Mouse (Mus musculus) cerebellum, adult 11-12 months (tissue): ENCODE measurements around the gene Slc25a19.

Experiments used
- DNase-seq: peaks from one replicate; pipeline ENCODE4 v3.0.0; 2022

The Slc25a19 gene

DNA sequence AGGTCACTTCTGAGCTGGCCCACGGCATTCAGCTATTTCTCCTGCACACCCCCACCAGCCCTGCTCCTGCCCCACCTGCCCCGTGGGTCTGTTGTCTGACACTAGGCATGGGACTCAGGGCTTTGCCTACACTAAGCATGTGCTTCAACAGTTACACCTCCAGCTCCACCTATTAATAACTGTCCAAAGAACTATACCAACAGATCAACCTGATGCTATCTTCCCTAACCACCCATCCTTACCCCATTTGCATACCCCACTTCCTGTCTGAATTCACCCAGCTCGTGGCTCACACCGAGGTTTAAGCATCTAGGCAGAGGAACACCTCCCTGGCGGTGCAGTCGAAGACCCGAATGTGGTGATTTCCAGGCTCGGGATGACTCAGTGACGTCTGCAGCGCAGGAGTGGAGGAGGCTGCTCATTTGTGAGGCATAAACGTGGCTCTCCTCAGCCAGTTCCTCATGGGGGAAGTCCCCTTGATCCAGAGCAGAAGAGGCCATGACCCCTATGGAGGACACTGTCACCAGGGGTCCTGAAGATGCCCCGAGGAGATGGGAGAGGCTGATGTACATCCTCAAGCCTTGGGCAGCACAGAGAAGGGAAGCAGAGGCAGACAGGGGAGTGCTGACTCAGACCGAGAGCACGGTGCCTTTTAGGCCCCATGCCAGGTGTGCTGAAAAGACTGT lies 13.0 kb upstream of the Slc25a19 start:
- DNase-seq: no peak

DNA sequence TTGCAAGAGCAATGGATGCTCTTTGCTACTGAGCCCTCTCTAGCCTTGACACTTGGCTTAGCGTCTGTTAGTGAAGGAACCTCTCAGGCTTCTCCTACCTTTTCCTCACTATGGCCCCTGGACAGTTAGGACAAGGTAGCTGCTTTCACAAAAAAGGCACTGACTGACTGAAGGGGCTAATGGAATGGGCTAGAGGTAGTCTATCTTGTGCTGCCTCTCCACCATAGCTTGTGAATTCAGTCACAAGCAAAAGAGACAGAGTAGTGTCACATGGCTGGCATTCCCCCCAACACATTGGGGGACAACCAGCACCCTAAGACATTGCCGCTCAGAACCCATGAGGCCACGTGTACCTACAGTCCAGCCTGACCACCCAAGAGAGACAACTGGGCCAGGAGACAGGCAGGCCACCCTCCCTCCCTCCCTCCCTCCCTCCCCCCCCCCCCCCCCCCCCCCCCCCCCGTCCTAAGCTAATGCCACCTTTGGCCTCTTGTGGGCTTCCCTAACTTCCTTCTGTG lies 12.3 kb upstream of the Slc25a19 start:
- DNase-seq: no peak

DNA sequence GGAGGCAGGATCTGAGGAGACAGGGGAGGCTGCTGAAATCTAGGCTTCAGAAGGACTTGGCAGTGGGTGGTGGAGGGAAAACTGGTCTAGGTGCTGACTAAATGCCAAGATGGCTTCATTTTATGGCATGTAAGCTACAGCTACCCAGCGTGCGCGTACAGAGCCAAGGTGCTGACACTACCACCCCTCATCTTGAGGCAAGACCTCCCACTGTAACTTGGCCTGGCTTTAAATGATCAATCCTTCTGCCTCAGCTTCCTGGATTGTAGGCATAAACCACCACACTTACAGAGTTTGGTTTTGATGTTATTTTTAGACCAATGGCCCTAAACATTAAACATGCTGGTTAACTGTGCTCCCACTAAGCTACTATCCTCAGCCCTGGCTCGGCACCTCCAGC lies 11.4 kb upstream of the Slc25a19 start:
- no peak for DNase-seq

DNA sequence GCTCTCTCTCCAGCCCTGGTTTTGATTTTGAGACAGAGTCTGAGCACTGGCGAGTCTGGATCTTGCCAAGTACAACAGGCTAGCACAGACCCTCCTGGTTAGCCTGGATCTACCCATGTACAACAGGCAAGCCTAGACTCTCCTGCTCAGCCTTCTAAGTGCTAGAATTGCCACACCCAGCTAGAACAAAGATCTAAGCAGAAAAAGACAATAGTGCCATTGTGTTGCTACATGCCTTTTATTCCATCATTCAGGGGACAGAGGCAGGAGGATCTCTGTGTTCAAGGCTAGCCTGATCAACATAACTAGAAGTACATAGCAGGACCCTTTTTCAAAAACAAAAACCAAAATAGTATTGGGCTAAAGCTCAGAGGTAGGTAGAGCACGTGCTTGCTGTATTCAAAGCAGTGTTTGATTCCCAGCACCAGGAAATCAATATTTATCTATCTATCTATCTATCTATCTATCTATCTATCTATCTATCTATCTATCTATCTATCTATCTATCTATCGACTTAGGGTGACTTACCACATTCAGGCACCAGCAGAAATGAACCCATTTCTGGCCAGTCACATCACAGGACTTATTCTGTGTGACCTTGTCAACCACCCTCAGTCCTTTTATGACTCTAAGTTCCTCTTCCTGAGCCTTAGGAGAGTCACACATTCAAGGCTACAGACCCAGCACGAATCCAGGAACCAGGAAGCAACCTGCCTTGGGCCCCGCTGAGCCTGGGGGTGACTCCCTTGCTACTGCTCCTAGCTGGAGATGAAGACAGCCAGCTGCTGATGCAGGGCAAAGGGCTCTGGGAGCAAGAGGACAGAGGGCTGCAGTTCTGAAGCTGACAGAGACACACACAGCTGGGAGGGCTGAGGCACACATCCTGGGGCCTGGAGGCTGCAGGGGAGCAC lies 10.7 kb upstream of the Slc25a19 start:
- DNase-seq: no peak

DNA sequence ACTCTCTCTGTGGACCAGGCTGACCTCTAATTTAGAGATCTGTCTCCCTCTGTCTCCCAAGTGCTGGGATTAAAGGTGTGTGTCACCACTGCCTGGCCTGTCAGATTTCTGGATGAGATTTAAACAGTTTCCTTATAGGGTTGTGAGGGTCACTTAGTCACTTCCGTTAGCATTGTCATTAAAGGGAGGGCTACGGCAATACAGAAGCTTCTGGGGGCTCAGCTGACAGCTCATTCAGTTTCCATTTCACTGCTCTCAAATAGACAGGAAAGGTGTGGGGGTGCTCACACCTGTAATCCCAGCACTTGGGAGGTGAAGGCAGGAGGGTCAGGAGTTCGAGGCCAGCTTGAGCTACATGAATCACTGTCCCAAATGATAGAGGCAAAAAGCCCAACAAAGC lies 8.9 kb upstream of the Slc25a19 start:
- no peak for DNase-seq

DNA sequence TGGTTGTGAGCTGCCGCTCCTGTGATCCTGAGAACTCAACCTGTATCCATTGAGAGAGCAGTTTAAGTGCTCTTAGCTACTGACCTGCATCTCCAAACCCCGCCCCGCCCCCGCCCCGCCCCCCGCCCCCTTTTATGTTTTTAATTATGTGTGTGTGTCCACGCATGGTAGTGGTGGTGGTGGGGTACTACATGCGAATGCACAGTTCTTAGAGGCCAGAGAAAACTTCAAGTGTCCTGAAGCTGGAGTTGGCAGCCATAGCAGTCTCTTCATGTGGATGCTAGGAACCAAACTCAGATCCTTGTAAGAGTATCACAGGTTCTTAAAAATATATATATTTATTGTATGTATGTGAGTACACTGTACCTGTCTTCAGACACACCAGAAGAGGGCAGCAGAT lies 7.4 kb upstream of the Slc25a19 start:
- no peak for DNase-seq

DNA sequence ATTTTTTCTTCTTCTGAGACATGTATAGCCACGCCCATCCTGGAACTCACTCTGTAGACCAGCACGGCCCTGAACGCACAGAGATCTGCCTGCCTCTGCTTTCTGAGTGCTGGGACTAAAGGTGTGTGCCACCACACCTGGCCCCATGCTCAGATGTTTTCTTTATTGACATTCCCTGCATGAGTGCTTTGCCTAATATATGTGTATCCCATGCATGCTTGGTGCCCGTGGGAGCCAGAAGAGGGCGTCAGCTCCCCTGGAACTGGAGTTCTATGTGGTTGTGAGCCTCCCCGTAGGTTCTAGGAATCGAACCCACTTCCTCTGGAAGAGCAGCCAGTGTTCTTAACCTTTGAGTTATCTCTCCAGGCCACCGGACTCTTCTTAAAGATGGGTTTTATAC lies 6.9 kb upstream of the Slc25a19 start:
- no peak for DNase-seq

DNA sequence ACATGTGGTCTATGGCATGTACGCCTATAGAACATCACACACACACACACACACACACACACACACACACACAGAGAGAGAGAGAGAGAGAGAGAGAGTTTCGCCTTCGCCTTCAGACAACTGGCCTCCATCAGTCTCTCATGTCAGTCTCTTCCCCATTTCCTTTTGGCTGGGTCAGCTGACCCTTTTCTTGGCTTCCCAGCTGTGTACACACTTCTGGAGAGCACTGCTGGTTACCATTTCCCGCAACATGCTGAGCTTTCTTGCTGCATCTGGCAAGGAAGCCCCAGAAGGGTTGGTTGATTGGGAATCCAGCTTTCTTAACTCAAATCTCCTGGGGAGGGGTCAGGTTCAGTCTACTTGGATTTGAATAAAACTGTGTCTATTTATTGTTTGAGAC lies 6.0 kb upstream of the Slc25a19 start:
- DNase-seq: no peak

DNA sequence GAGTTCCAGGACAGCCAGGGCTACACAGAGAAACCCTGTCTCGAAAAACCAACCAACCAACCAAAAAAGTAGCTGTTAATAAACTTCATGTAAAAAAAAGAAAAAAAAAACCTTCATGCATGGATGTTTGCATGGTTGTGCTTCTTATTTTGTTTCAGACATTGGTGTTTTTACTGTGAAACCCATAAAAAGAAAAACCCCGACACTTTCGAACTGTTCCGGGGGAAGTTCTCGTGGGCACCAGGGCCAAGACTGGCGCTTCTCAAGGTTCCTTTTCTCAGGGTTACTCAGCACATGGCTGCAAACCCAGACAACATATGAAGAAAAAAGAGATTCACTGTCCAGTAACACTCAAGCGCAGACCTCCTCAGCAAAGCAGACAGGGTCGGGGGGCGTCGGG lies 4.8 kb upstream of the Slc25a19 start:
- no peak for DNase-seq

DNA sequence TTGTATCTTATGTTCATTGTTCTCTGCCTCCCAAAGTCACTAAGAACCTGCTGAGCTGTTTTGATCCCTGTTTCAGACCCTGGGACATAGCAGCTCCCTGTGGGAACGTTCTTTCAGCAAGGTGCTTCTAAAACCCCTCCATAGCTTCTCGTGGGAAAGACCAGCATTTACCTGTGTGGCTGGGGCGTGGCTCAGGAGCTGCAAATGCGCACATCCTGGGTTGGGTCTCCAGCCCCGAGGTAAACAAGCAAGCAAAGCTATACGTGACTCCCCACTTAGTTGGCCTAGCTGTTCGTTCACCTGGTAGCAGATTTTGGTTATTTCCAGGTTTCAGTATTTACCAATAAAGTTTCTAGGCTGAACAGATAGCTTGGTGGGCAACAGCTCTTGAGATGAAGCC lies 4.2 kb upstream of the Slc25a19 start:
- DNase-seq: no peak

DNA sequence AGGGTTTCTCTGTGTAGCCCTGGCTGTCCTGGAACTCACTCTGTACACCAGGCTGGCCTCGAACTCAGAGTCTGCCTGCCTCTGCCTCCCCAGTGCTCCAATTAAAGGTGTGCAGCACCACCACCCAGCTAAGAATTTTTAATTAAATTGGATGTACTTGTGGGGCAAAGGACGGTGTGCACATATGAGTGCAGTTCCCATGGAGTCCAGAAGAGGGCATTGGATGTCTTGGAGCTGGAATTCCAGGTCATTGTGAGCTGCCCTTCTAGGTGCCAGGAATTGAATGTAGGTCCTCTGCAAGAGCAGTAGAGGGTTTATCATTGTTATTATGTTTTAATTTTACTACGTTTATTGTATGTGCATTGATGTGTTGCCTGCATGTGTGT lies 3.4 kb upstream of the Slc25a19 start:
- DNase-seq: peak; percentile 54

DNA sequence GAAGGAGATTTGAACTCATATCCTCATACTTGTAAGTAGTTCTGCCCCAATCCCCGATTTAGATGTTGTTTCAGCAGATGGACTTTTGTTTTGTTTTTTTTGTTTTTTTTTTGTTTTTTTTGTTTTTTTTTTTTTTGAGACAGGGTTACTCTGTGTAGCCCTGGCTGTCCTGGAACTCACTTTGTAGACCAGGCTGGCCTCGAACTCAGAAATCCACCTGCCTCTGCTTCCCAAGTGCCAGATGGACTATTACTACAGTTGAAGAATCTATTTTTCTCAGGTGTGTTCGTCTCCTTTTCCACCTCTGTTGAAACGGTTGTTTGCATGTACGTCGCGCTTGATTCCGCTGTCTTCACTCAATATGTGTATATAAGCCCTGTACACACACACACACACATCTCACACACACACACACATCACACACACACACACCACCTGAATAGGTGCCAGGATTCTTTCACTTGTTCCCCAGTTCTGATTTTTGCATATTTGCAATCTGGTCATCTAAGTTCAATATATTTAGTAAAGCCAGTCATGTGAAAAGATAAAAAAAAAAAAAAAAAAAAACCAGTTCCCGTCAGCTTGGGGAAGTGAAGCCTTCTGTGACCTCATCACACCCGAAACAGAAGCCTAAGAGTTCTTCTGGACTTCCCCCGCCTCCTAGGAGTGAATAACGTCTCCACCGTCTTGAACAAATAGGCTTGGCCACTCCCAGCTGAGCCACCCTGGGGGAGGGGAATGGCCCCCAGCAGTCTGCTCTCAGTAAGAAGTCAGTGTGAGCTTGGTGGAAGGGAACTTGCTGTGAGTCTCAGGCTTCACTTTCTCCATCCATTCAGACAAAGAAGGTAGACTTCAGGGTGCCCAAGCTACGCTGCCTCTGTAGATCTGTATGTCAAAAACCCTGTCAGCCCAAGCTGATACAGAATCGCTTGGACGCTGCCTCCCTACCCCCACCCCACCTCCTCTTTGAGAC lies 2.7 kb upstream of the Slc25a19 start:
- DNase-seq: no peak

DNA sequence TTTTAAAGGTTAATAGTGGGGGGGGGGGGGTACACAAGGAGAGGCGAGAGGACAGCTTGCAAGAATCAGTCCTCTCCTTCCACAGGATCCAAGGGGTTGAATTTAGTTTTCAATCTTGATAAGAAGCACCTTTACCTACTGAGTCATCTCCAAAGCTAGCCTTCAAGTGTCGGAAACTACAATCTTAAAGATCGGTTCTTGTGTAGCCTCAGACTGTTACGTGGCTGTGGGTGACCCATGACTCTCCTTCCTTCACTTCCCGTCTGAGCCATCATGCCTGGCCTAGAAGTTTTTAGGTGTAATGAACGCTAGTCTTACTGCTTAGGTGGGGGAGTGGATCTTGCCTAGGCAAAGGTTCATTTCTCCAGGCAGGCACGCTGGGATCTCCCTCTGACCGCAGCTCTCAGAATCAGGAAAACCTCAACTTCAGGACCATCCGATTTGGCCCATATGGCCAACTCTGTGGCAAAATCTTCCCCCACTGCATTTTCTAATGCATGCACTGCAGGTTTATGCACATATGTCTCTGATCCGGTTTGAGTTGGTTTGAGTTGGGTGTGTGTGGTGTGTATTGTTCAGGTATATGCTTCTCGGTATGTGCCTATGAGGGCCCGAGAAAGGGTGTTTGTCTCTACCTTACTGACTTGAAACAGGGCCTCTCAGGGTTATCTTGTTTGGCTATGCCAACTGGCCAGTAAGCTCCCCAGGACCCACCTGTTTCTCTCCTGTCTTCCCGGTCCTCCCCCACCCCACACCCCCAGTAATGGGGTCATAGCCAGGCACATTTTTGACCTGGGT lies 1.8 kb upstream of the Slc25a19 start:
- DNase-seq: peak; percentile 46

DNA sequence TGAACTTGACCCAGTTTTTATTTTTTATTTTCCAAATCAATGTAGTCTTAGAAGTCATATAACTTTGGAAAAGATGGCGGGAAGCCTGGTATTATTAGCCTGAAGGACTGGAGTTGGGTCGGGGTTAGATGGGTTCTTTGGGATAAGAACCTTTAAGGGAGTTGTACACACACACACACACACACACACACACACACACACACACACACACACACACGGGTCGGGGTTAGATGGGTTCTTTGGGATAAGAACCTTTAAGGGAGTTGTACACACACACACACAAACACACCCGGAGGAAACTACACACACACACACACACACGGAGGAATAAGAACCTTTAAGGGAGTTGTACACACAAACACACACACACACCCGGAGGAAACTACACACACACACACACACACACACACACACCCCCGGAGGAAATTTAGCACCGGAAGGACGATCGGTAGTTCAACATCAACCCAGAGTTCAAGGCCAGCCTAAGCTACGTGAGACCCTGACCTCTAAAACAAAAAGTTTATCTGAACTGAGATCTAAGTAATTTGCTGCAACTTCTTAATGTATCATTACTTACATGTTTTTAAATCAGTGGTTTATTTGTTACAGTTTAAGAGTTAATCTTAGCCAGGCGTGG lies 488 bp upstream of the Slc25a19 start:
- DNase-seq: no peak

DNA sequence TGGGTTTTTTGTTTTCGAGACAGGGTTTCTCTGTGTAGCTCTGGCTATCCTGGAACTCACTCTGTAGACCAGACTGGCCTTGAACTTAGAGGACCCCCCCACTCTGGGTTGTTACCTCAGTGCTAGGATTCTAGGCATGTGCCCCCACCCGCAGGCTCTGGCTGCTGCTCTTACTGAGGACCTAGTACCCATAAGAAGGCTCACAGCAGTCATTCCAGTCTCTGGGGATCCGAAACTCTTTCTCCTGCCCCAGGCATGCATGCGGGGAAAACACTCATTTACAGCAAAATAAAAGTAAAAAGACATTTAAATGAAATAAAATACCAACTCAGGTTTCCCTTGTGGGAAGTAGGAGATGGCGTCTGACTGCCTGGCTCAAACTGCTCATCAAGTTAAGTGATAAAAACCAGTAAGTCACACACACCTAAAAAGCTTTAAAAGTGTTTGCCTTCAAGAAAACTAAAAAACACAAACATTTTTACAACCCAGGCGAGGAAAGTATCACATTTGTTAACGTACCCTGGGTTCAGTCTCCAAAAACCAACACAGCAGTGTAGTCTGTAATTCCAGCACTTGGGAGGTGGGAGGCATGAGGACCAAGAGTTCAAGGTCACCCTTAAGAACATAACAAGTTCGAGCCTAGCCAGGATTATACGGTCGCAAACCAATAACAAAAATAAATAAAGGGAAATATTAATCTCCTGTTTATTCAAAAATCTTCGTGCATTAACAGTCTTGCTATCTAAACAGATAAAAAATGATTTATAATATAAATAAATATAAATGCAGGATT lies 1.1 kb downstream of the Slc25a19 start:
- peak; percentile 48 for DNase-seq

DNA sequence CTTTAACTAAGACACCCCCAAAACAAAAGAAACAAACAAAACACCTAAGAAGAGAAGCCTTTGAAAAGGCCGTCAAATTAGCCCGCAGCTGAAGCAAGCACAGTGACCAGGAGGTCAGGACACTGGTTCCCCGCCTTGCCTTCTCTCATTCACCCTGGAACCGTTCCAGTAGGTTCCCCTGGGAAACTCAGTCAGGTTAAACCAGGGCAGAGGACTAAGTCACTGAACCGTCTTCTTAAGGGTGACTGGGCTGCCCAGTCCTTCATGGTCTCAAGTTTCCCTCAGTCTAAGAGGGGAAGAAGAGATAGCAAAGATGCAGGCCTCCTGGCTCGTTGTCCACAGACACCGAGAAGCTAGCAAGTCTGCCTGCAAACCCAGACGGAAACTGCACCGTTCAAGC lies 2.2 kb downstream of the Slc25a19 start:
- DNase-seq: peak; percentile 48

DNA sequence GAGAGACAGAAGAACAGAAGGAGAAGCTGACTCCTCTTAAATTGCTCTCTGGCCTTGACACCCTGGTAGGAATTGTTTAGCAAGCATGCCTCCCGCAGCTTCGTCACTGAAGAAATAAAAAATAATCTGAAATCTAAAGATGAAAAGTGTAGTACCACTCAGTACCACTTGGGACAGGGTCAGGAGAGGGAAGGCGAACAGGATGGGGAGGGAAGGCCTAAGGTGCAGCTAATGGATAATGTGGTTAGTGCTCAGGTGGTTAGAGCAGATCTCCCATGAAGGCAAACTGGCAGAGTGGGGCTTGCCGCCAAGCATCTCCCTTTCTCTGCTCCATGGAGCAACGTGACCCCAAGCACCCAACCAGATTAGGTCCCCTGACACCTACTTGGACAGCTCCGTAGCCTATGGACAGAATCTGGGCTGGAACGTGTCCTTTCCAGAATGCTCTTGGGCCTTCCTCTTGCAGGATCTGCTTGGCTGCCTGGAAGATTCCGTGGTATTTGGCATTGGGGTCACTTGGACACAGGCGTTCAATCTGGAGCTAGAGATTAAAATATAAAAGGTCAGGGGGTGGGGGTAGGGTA lies 4.5 kb downstream of the Slc25a19 start:
- DNase-seq: no peak

DNA sequence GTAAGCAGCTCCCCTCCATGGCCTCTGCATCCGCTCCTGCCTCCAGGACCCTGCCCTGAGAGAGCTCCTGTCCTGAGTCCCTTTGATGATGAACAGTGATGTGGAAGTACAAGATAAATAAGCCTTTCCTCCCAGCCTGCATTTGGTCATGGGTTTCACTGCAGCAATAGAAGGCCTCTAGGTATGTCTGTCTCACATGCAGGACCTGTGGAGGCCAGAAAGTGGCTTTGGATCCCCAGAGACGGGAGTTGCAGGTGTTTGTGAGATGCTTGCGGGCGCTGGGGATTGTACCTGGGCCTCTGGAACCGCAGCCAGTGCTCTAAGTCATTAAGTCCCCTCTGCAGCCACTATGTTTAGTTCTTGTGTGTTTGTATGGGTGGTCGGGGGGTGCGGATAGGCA lies 8.1 kb downstream of the Slc25a19 start:
- DNase-seq: no peak

DNA sequence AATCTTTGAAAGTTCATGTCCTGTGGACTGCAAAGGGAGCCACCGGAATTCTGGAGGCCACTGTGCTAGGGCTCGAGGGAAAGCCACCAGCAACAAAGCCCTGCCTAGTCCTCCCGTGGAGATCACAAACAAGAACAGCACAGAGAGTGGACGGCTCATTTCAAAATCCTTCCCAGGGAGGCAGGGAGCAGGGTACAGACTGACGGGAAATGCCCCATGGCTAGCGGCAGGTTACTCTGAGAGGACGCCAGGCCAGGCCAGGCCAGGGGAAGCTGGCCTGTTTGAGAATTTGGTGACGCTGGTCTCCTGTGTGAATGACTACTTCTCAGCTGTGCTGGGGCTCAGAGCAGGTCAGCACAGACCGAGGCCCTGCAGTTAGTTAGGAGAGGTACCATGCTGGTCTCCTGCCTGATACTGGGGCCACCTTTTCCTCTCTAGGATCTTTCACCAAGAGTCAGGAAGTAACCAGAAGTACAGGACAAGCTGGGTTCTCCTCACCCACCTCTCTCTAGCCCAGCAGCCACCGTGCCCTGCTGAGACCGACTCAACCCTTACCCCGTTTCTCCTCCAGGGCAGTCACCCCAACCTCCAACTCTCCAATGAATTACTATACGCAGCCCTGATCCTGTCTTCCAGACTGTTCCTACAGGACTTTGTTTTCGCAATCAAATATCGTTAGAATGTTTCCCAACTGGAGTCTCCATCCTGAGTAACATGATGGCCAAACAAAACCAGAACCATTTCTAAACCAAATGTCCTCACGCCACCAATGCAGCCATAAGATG lies 9.2 kb downstream of the Slc25a19 start:
- DNase-seq: no peak

DNA sequence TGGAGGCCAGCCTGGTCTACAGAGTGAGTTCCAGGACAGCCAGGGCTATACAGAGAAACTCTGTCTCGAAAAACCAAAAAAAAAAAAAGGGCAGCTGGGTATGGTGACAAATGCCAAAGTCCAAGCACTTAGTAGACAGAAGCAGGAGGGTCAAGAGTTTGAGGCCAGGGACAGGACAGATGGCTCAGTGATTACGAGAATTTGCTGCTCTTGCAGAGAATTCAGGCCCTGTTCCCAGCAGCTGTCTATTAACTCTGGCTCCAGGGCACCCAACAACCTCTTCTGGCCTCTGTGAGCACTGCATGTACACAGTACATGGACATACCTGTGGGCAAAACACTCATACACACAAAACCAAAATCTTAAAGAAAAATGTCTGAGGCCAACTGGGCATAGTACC lies 10.1 kb downstream of the Slc25a19 start:
- DNase-seq: no peak
